Mouse (Mus musculus): ENCODE measurements around the gene Nt5c2.

GRCm38 (mm10) chr19:47009943-47010342 is 5.0 kb downstream of the Nt5c2 start:
- TF ChIP-seq CTCF (IDR thresholded peaks at IDR 0.05; ENCODE audit: low read depth, low read length) (no peak), POLR2AphosphoS5 (IDR thresholded peaks at IDR 0.05; ENCODE audit: insufficient replicate concordance, low read depth, low read length) (no peak), GATA1 (IDR thresholded peaks at IDR 0.05; ENCODE audit: borderline replicate concordance, low read length) (no peak), TAL1 (conservative IDR thresholded peaks at IDR 0.05; ENCODE audit: low read depth, low read length) (no peak)
